Mouse (Mus musculus) liver, embryonic 13.5 days (tissue): Measurements from ENCODE around the gene Cntrob. TPM values are rescaled to one million over a fixed set of nuclear protein-coding genes. Genes with fewer than 3 reads are reported as not detected.

Experiments used
- ATAC-seq: fragments of 200-750 bp; cut with Nextera tagmentation; 2 replicates; pipeline ENCODE4 v1.8.0; 2017; ENCODE audit warnings: low read depth, mild to moderate bottlenecking, moderate number of reproducible peaks, moderate library complexity
- DNase-seq: peaks from one replicate; pipeline ENCODE4 v3.0.0; 2022
- H3K27ac ChIP-seq: fragments of 300-500 bp; sonication (generic); 2 replicates; pipeline ENCODE4 v1.5.1; 2015; ENCODE audit warnings: moderate library complexity, mild to moderate bottlenecking, inconsistent platforms
- H3K27me3 ChIP-seq: fragments of 300-500 bp; sonication (generic); 2 replicates; pipeline ENCODE4 v1.6.1; 2015; ENCODE audit warnings: mild to moderate bottlenecking, inconsistent platforms
- H3K36me3 ChIP-seq: fragments of 300-500 bp; sonication (generic); 2 replicates; pipeline ENCODE4 v1.6.1; 2015; ENCODE audit warnings: mild to moderate bottlenecking, inconsistent platforms
- H3K4me1 ChIP-seq: fragments of 300-500 bp; sonication (generic); replicated peaks from 2 replicates; pipeline ENCODE4 v1.6.1; 2015; ENCODE audit warnings: inconsistent platforms
- H3K4me2 ChIP-seq: fragments of 300-500 bp; sonication (generic); 2 replicates; pipeline ENCODE4 v1.6.1; 2015; ENCODE audit warnings: inconsistent platforms, mild to moderate bottlenecking, moderate library complexity
- H3K4me3 ChIP-seq: fragments of 300-500 bp; sonication (generic); replicated peaks from 2 replicates; pipeline ENCODE4 v1.5.1; 2015; ENCODE audit warnings: mild to moderate bottlenecking, inconsistent platforms
- H3K9ac ChIP-seq: fragments of 300-500 bp; sonication (generic); 2 replicates; pipeline ENCODE4 v1.6.1; 2015; ENCODE audit warnings: mild to moderate bottlenecking, inconsistent platforms
- H3K9me3 ChIP-seq: fragments of 300-500 bp; sonication (generic); replicated peaks from 2 replicates; pipeline ENCODE4 v1.6.1; 2016; ENCODE audit warnings: inconsistent platforms
- WGBS: fragments of 180-500 bp; shearing (Covaris S2); methylation state at CpG from one replicate; pipeline ENCODE4 v1.1.7; 2015; ENCODE audit not compliant: insufficient replicate concordance; 5-methylcytosine and 5-hydroxymethylcytosine counted together
- polyA plus RNA-seq: library from polyadenylated mRNA; unstranded; fragments of >200 nt; fragmentation: Nextera tagmentation; extraction: Ambion mirVana; gene quantifications from 2 replicates; pipeline ENCODE4 v1.2.1, GENCODE M21; 2015

Cntrob gene
- polyA plus RNA-seq, 1 experiment from 2014 or later: 10.1 TPM

DNA sequence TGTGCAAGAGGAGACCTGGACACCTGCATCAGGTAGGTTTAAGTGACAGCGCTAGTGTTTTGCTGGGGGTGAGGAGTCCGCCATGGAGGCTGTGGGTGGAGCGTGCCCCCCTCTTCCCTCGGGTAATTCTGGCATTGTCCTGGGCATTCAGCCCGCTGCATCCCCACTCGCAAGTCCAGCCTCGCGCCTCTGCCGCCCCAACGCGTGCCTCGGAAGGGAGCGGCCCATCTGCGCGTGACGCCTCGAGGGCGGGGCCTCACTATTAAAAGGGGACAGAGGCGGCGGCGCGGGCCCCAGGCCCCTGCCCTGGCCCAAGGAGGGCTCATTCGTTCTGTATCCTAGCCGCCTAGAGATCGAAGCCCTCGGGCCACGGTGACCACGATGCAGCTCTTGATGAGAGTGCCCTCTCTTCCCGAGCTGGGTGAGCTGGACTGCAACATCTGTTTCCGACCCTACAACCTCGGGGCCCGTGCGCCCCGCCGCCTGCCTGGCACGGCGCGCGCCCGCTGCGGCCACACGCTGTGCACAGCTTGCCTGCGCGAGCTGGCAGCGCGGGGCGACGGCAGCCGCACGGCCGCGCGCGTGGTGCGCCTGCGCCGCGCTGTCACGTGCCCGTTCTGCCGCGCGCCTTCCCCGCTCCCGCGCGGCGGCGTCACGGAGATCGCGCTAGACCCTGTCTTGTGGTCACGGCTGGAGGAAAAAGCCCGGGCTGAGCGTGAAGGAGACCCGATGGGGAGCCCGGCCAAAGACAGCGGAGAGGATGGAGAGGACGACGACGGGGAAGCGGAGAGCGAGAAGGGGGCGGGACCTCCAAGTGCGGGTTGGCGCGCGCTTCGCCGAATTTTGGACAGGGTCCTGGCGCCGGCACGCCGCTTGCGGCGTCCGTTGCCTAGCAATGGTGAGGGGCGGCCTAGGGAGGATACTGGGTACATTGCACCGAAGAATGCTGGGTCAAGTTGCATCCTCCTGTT is 16.9 kb upstream of the Cntrob start, which contains the start of gene Rnf227:
TSS of gene Rnf227 (plus strand) at position 301 of the 971 bp plus-strand sequence.
- ATAC-seq (peak; percentile 45), DNase-seq (peak; percentile 16)
- WGBS: 3% methylated on average over 99 of the region's 99 CpGs
- H3K27me3 ChIP-seq: peaks cover 70% of the 10 kb centered on the region
- no peaks in the 10 kb centered on the region for H3K9me3 ChIP-seq
- H3K36me3 ChIP-seq: peaks cover 7% of the 10 kb centered on the region; the same call in 1 of the 2 replicates
- no peak within 1 kb of the TSS for H3K27ac ChIP-seq
- H3K4me3 ChIP-seq: peak within 1 kb of the TSS; percentile 60
- H3K4me1 ChIP-seq: peaks cover 15% of the 10 kb centered on the region
- peak within 1 kb of the TSS; percentile 79 for H3K4me2 ChIP-seq
- H3K9ac ChIP-seq: peak within 1 kb of the TSS; percentile 59

- no peaks in the 10 kb centered on the region for H3K9me3 ChIP-seq
- peaks cover 40% of the 10 kb centered on the region for H3K4me1 ChIP-seq
- DNase-seq: no peak
- 0 out of 2 replicates have a peak overlapping the region, but pooled peaks have one; percentile 7 for H3K9ac ChIP-seq
- no peak overlapping the region for H3K4me3 ChIP-seq
- H3K27ac ChIP-seq: no peak overlapping the region
- no peak for ATAC-seq
- H3K36me3 ChIP-seq: no peaks in the 10 kb centered on the region
- H3K4me2 ChIP-seq: no peak overlapping the region
- 63% methylated on average over 4 of the region's 4 CpGs for WGBS
- H3K27me3 ChIP-seq: peaks cover 56% of the 10 kb centered on the region
Measured at GRCm38 (mm10) chr11:69334796-69335195, 11.2 kb upstream of the Cntrob start.

DNA sequence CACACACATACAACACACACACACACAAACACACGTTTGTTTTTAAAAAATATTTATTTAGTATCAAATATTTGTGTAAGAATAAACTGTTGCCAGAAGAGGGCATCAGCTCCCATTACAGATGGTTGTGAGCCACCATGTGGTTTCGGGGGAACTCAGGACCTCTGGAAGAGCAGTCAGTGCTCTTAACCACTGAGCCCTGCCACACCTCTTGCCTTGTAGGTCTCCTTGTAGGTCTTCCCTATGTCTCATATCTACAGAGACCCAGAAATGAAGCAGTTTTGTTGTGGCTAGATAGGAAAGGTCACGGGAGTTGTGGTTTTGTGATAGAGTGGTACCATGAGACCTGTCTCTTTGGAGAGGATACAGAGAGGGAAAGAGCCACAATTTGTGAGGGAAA is 10.3 kb upstream of the Cntrob start:
- DNase-seq: peak; percentile 32
- ATAC-seq: peak; percentile 85
- Histone ChIP-seq H3K27ac (no peak overlapping the region), H3K9me3 (no peaks in the 10 kb centered on the region), H3K4me2 (peak overlapping the region; percentile 10; the same call in 1 of the 2 replicates), H3K9ac (no peak overlapping the region), H3K4me1 (peaks cover 40% of the 10 kb centered on the region), H3K27me3 (peaks cover 56% of the 10 kb centered on the region), H3K4me3 (no peak overlapping the region), H3K36me3 (no peaks in the 10 kb centered on the region)
- WGBS: 10% methylated on average over 3 of the region's 3 CpGs

DNA sequence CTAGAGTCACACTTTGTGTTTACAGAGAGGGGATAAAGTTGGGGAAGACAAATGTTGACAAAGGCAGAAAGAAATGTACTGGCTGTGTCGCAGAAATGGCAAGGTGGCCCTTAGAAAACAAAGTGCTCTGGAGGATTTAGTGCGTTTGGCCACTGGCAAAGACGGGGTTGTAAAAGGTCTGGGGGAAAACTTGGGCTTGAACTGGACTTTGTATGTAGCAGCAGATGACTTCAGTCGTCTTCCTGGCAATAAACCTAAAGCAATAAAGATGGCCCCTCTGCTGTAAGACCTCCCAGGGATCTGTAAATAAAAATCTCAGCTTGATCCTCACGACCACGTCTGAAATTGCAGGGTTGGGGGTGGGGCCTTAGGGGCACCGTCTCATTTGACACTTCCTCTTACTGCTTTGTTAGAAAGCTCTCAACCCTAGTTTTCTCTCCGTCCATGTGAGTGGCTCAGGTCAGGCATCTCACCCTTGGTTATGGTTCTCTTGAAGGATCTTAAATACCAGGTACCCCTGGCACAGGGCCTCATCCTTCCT is 9.2 kb upstream of the Cntrob start:
- Histone ChIP-seq H3K4me2 (peak overlapping the region; percentile 77; the same call in 1 of the 2 replicates), H3K4me3 (no peak overlapping the region), H3K27me3 (peaks cover 56% of the 10 kb centered on the region), H3K4me1 (peaks cover 40% of the 10 kb centered on the region), H3K9me3 (no peaks in the 10 kb centered on the region), H3K27ac (no peak overlapping the region), H3K36me3 (no peaks in the 10 kb centered on the region), H3K9ac (0 out of 2 replicates have a peak overlapping the region, but pooled peaks have one; percentile 33)
- ATAC-seq (no peak), DNase-seq (no peak)
- 32% methylated on average over 8 of the region's 8 CpGs for WGBS

- H3K9ac ChIP-seq: peak overlapping the region; percentile 48
- H3K9me3 ChIP-seq: no peaks in the 10 kb centered on the region
- H3K4me3 ChIP-seq: peak overlapping the region; percentile 58
- 0 out of 2 replicates have a peak, but pooled peaks have one; percentile 39 for ATAC-seq
- H3K4me1 ChIP-seq: peaks cover 43% of the 10 kb centered on the region
- peak; percentile 44 for DNase-seq
- no peak overlapping the region for H3K27ac ChIP-seq
- peak overlapping the region; percentile 77 for H3K4me2 ChIP-seq
- WGBS: 1% methylated on average over 24 of the region's 24 CpGs
- no peaks in the 10 kb centered on the region for H3K36me3 ChIP-seq
- peaks cover 61% of the 10 kb centered on the region for H3K27me3 ChIP-seq
Measured at GRCm38 (mm10) chr11:69331929-69332405, 8.4 kb upstream of the Cntrob start.

DNA sequence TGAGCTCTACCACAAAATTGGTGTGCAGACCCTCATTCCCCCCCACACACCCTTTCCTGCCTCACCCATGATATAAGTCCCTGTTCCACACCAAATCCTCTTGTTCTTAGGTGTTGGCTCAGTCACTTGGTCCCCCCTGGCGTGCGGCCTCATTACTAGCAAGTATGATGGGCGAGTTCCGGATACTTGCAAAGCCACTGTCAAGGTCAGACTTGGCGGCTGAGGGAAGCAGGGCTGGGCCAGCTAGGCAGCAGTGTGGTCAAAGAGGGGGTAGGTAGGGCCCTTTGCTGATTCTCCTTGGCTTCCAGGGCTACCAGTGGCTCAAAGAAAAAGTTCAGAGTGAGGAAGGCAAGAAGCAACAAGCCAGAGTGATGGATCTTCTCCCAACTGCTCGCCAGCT is 7.6 kb upstream of the Cntrob start:
- 79% methylated on average over 6 of the region's 6 CpGs for WGBS
- no peaks in the 10 kb centered on the region for H3K36me3 ChIP-seq
- H3K4me2 ChIP-seq: peak overlapping the region; percentile 77; the same call in 1 of the 2 replicates
- H3K27me3 ChIP-seq: peaks cover 69% of the 10 kb centered on the region
- no peak overlapping the region for H3K4me3 ChIP-seq
- H3K4me1 ChIP-seq: peaks cover 51% of the 10 kb centered on the region
- no peak for DNase-seq
- H3K9me3 ChIP-seq: no peaks in the 10 kb centered on the region
- no peak for ATAC-seq
- H3K27ac ChIP-seq: no peak overlapping the region
- H3K9ac ChIP-seq: no peak overlapping the region

- H3K27ac ChIP-seq: no peak overlapping the region
- H3K4me2 ChIP-seq: no peak overlapping the region
- no peaks in the 10 kb centered on the region for H3K9me3 ChIP-seq
- peaks cover 69% of the 10 kb centered on the region for H3K27me3 ChIP-seq
- H3K4me3 ChIP-seq: no peak overlapping the region
- DNase-seq (no peak), ATAC-seq (no peak)
- 80% methylated on average over 6 of the region's 6 CpGs for WGBS
- H3K4me1 ChIP-seq: peaks cover 52% of the 10 kb centered on the region
- no peaks in the 10 kb centered on the region for H3K36me3 ChIP-seq
- no peak overlapping the region for H3K9ac ChIP-seq
Measured at GRCm38 (mm10) chr11:69328517-69328916, 4.9 kb upstream of the Cntrob start.

- DNase-seq (no peak), ATAC-seq (no peak)
- H3K4me3 ChIP-seq: no peak overlapping the region
- peaks cover 49% of the 10 kb centered on the region for H3K4me1 ChIP-seq
- peaks cover 63% of the 10 kb centered on the region for H3K27me3 ChIP-seq
- H3K27ac ChIP-seq: no peak overlapping the region
- no peaks in the 10 kb centered on the region for H3K9me3 ChIP-seq
- no peak overlapping the region for H3K4me2 ChIP-seq
- 19% methylated on average over 6 of the region's 6 CpGs for WGBS
- H3K9ac ChIP-seq: no peak overlapping the region
- H3K36me3 ChIP-seq: no peaks in the 10 kb centered on the region
Measured at GRCm38 (mm10) chr11:69327648-69328047, 4.1 kb upstream of the Cntrob start.

- DNase-seq: no peak
- peak overlapping the region; percentile 69; the same call in 1 of the 2 replicates for H3K4me3 ChIP-seq
- peaks cover 59% of the 10 kb centered on the region for H3K27me3 ChIP-seq
Measured at GRCm38 (mm10) chr11:69327157-69327442, 3.5 kb upstream of the Cntrob start.

DNA sequence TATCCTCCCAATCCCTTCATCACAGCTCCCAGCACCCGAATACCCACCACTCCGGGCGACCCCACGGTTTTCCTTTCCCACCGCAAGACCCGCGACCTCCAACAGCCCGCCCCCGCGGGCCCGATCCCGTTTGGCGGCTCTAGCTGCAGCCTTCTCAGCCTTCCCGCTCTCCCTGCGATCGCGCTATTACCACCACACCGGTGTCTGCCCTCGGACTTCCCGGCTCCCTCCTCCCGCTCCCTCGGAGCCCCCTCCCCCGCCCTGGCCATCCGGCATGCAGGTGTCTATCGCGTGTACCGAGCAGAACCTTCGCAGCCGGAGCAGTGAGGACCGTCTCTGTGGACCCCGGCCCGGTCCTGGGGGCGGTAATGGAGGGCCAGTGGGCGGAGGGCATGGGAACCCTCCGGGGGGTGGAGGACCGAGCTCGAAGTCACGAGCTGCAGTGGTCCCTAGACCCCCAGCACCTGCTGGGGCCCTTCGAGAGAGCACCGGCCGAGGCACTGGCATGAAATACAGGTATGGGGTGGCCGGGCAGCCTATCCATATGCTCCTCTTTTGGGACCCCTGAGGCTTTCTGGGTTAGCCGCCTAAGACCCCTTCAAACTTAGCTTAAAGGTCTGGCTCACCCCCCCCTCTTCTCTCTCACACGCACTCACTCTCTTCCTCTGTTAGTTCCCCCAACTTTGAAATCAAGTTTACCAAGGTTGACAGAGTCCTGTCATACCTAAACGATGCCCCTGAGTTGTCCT is 3.0 kb upstream of the Cntrob start:
- 2% methylated on average over 45 of the region's 45 CpGs for WGBS
- peaks cover 54% of the 10 kb centered on the region for H3K27me3 ChIP-seq

More at GRCm38 (mm10) chr11:69327157-69327442, 3.5 kb upstream of the Cntrob start:
- 19% methylated on average over 9 of the region's 9 CpGs for whole genome bisulfite sequencing
- Histone ChIP-seq H3K27ac (no peak overlapping the region), H3K4me1 (peaks cover 49% of the 10 kb centered on the region), H3K4me2 (peak overlapping the region; percentile 90; the same call in 1 of the 2 replicates), H3K9me3 (no peaks in the 10 kb centered on the region), H3K36me3 (no peaks in the 10 kb centered on the region), H3K9ac (no peak overlapping the region)
- no peak for ATAC-seq

More for the DNA sequence above, 3.0 kb upstream of the Cntrob start:
- no peaks in the 10 kb centered on the region for H3K9me3 ChIP-seq
- peaks cover 49% of the 10 kb centered on the region for H3K4me1 ChIP-seq
- H3K27ac ChIP-seq: no peak overlapping the region
- ATAC-seq (no peak), DNase-seq (no peak)
- H3K36me3 ChIP-seq: no peaks in the 10 kb centered on the region
- H3K4me3 ChIP-seq: peak overlapping the region; percentile 69
- peak overlapping the region; percentile 69 for H3K9ac ChIP-seq
- H3K4me2 ChIP-seq: peak overlapping the region; percentile 90
